Mouse (Mus musculus) liver, embryonic 13.5 days (tissue): ENCODE results near the gene Slc22a15. TPM values are rescaled to one million over a fixed set of nuclear protein-coding genes. Genes with fewer than 3 reads are reported as not detected.

Source experiments
- ATAC-seq: fragments of 200-750 bp; cut with Nextera tagmentation; 2 replicates; pipeline ENCODE4 v1.8.0; 2017; ENCODE audit warnings: low read depth, mild to moderate bottlenecking, moderate number of reproducible peaks, moderate library complexity
- DNase-seq: peaks from one replicate; pipeline ENCODE4 v3.0.0; 2022
- H3K27ac ChIP-seq: fragments of 300-500 bp; sonication (generic); 2 replicates; pipeline ENCODE4 v1.5.1; 2015; ENCODE audit warnings: moderate library complexity, mild to moderate bottlenecking, inconsistent platforms
- H3K27me3 ChIP-seq: fragments of 300-500 bp; sonication (generic); 2 replicates; pipeline ENCODE4 v1.6.1; 2015; ENCODE audit warnings: mild to moderate bottlenecking, inconsistent platforms
- H3K36me3 ChIP-seq: fragments of 300-500 bp; sonication (generic); 2 replicates; pipeline ENCODE4 v1.6.1; 2015; ENCODE audit warnings: mild to moderate bottlenecking, inconsistent platforms
- H3K4me1 ChIP-seq: fragments of 300-500 bp; sonication (generic); replicated peaks from 2 replicates; pipeline ENCODE4 v1.6.1; 2015; ENCODE audit warnings: inconsistent platforms
- H3K4me2 ChIP-seq: fragments of 300-500 bp; sonication (generic); 2 replicates; pipeline ENCODE4 v1.6.1; 2015; ENCODE audit warnings: inconsistent platforms, mild to moderate bottlenecking, moderate library complexity
- H3K4me3 ChIP-seq: fragments of 300-500 bp; sonication (generic); replicated peaks from 2 replicates; pipeline ENCODE4 v1.5.1; 2015; ENCODE audit warnings: mild to moderate bottlenecking, inconsistent platforms
- H3K9ac ChIP-seq: fragments of 300-500 bp; sonication (generic); 2 replicates; pipeline ENCODE4 v1.6.1; 2015; ENCODE audit warnings: mild to moderate bottlenecking, inconsistent platforms
- H3K9me3 ChIP-seq: fragments of 300-500 bp; sonication (generic); replicated peaks from 2 replicates; pipeline ENCODE4 v1.6.1; 2016; ENCODE audit warnings: inconsistent platforms
- WGBS: fragments of 180-500 bp; shearing (Covaris S2); methylation state at CpG from one replicate; pipeline ENCODE4 v1.1.7; 2015; ENCODE audit not compliant: insufficient replicate concordance; 5-methylcytosine and 5-hydroxymethylcytosine counted together
- polyA plus RNA-seq: library from polyadenylated mRNA; unstranded; fragments of >200 nt; fragmentation: Nextera tagmentation; extraction: Ambion mirVana; gene quantifications from 2 replicates; pipeline ENCODE4 v1.2.1, GENCODE M21; 2015

Gene Slc22a15
- polyA plus RNA-seq, 1 experiment from 2014 or later: 1.3 TPM

GRCm38 (mm10) chr3:101860151-101860550, 64.1 kb downstream of the Slc22a15 start:
- no peak overlapping the region for H3K4me2 ChIP-seq
- no peaks in the 10 kb centered on the region for H3K9me3 ChIP-seq
- no peak overlapping the region for H3K9ac ChIP-seq
- WGBS: 69% methylated on average over 7 of the region's 7 CpGs
- H3K36me3 ChIP-seq: no peaks in the 10 kb centered on the region
- no peaks in the 10 kb centered on the region for H3K4me1 ChIP-seq
- no peak overlapping the region for H3K27ac ChIP-seq
- DNase-seq: no peak
- H3K4me3 ChIP-seq: no peak overlapping the region
- ATAC-seq: no peak
- no peaks in the 10 kb centered on the region for H3K27me3 ChIP-seq

GRCm38 (mm10) chr3:101859740-101860139, 64.5 kb downstream of the Slc22a15 start:
- ATAC-seq (no peak), DNase-seq (no peak)
- Histone ChIP-seq H3K9me3 (no peaks in the 10 kb centered on the region), H3K27ac (no peak overlapping the region), H3K4me2 (no peak overlapping the region), H3K27me3 (no peaks in the 10 kb centered on the region), H3K9ac (no peak overlapping the region), H3K4me3 (no peak overlapping the region), H3K4me1 (no peaks in the 10 kb centered on the region), H3K36me3 (no peaks in the 10 kb centered on the region)
- WGBS: 73% methylated on average over 7 of the region's 7 CpGs

- WGBS: 38% methylated on average over 1 of the region's 1 CpGs
- Histone ChIP-seq H3K27ac (no peak overlapping the region), H3K4me1 (no peaks in the 10 kb centered on the region), H3K27me3 (no peaks in the 10 kb centered on the region), H3K36me3 (no peaks in the 10 kb centered on the region), H3K4me3 (no peak overlapping the region), H3K9me3 (no peaks in the 10 kb centered on the region), H3K9ac (no peak overlapping the region), H3K4me2 (no peak overlapping the region)
- no peak for DNase-seq
- ATAC-seq: no peak
These were observed 70.2 kb downstream of the Slc22a15 start for GRCm38 (mm10) chr3:101854075-101854474.

- no peaks in the 10 kb centered on the region for H3K36me3 ChIP-seq
- no peaks in the 10 kb centered on the region for H3K9me3 ChIP-seq
- no peaks in the 10 kb centered on the region for H3K27me3 ChIP-seq
- H3K4me3 ChIP-seq: no peak overlapping the region
- WGBS: 59% methylated on average over 6 of the region's 6 CpGs
- H3K9ac ChIP-seq: no peak overlapping the region
- no peak overlapping the region for H3K27ac ChIP-seq
- ATAC-seq (no peak), DNase-seq (no peak)
- H3K4me1 ChIP-seq: no peaks in the 10 kb centered on the region
- H3K4me2 ChIP-seq: no peak overlapping the region
These were observed 72.9 kb downstream of the Slc22a15 start for GRCm38 (mm10) chr3:101851363-101851762.

DNA sequence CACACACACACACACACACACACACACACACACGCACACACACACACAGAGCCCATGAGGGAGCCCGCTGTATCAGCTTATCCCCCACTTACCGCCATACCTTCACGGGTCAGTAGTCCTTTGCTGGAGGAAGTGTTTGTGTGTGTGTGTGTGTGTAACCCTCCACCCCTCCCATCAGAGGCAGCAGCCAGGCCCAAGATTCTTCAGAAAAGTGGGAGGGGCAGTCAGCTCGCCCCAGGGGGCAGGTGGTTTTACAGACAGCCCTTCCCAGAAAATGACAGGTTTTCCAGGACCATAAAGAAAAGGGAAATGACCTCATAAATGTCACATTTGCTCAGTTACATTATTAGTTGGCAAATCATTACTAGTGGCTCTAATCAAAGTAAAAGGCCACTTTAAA, 75.4 kb downstream of the Slc22a15 start, which contains the start of gene Mab21l3:
Gene Mab21l3 (minus strand): TSS at position 144 of the 400 bp plus-strand sequence.
- H3K36me3 ChIP-seq: no peaks in the 10 kb centered on the region
- H3K9ac ChIP-seq: no peak within 1 kb of the TSS
- H3K4me3 ChIP-seq: no peak within 1 kb of the TSS
- no peaks in the 10 kb centered on the region for H3K27me3 ChIP-seq
- H3K4me1 ChIP-seq: no peaks in the 10 kb centered on the region
- DNase-seq (no peak), ATAC-seq (no peak)
- no peak within 1 kb of the TSS for H3K27ac ChIP-seq
- 64% methylated on average over 5 of the region's 5 CpGs for WGBS
- H3K9me3 ChIP-seq: no peaks in the 10 kb centered on the region
- H3K4me2 ChIP-seq: no peak within 1 kb of the TSS

GRCm38 (mm10) chr3:101846096-101846495, 78.2 kb downstream of the Slc22a15 start:
- no peaks in the 10 kb centered on the region for H3K36me3 ChIP-seq
- ATAC-seq (no peak), DNase-seq (no peak)
- H3K4me2 ChIP-seq: no peak overlapping the region
- no peaks in the 10 kb centered on the region for H3K27me3 ChIP-seq
- 56% methylated on average over 4 of the region's 4 CpGs for WGBS
- no peak overlapping the region for H3K4me3 ChIP-seq
- no peak overlapping the region for H3K9ac ChIP-seq
- H3K27ac ChIP-seq: no peak overlapping the region
- H3K9me3 ChIP-seq: no peaks in the 10 kb centered on the region
- no peaks in the 10 kb centered on the region for H3K4me1 ChIP-seq

DNA sequence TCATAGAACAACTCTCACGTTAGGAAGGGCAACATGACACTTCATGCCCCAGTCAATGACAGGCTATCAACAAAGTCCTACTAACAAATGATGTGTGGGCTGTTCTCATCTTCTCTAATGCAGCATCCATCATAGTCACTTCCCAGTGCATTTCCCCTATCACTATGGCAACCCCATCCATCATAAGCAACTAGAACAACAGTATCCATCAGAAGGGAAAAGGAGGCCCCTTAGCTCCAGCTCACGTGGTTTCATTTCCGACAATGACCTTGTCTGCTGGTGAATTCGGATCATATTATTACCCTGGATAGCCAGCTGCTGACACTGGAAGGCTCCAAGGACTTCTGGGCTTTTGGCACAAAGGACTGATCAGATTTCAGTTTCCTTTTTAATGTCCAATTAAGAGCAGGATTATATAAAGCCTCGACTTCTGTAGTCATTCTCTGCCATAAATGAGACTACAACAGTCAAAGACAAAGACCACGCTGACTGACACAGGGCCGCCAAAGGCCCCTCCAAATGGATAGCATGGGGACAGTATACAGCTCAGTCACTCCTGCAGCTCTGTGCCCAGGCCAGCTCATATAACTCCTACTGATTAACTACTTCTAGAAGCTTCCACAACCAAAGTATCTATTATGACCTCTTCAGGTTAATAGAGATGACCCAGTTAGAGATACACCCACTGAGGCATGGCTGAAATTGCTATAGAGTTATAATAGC, 81.7 kb downstream of the Slc22a15 start:
- Histone ChIP-seq H3K9ac (no peak overlapping the region), H3K9me3 (no peaks in the 10 kb centered on the region), H3K27ac (no peak overlapping the region), H3K27me3 (no peaks in the 10 kb centered on the region), H3K4me1 (no peaks in the 10 kb centered on the region), H3K4me2 (no peak overlapping the region), H3K4me3 (no peak overlapping the region), H3K36me3 (no peaks in the 10 kb centered on the region)
- ATAC-seq: no peak
- no peak for DNase-seq
- WGBS: 69% methylated on average over 7 of the region's 7 CpGs

DNA sequence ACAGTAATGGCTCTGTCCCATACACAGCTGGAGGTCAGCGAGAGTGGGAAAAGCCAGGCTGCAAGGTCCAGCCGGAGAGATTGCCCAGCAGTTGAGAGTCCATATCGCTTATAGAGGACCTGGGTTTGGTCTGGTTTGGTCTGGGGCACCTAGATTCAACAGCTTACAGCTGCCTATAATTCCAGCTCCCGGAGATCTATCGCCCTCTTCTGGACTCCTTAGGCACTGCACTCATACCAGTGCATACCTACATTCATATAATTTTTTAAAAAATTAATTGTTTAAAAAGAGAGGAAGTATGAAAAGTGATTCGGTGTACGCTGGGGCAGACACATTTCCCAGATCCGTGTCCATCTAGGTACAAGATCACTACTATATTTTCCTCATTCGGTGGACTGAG, 84.9 kb downstream of the Slc22a15 start:
- Histone ChIP-seq H3K36me3 (no peaks in the 10 kb centered on the region), H3K4me3 (no peak overlapping the region), H3K27ac (no peak overlapping the region), H3K4me1 (peaks cover 6% of the 10 kb centered on the region; the same call in 1 of the 2 replicates), H3K27me3 (no peaks in the 10 kb centered on the region), H3K9me3 (no peaks in the 10 kb centered on the region), H3K9ac (no peak overlapping the region), H3K4me2 (no peak overlapping the region)
- WGBS: 68% methylated on average over 9 of the region's 9 CpGs
- no peak for DNase-seq
- ATAC-seq: no peak

GRCm38 (mm10) chr3:101836971-101837370, 87.3 kb downstream of the Slc22a15 start:
- Histone ChIP-seq H3K27ac (no peak overlapping the region), H3K4me2 (no peak overlapping the region), H3K9me3 (no peaks in the 10 kb centered on the region), H3K27me3 (no peaks in the 10 kb centered on the region), H3K4me3 (no peak overlapping the region), H3K36me3 (no peaks in the 10 kb centered on the region), H3K9ac (no peak overlapping the region), H3K4me1 (peaks cover 6% of the 10 kb centered on the region; the same call in 1 of the 2 replicates)
- ATAC-seq (no peak), DNase-seq (no peak)
- WGBS: 67% methylated on average over 3 of the region's 3 CpGs

- peaks cover 6% of the 10 kb centered on the region; the same call in 1 of the 2 replicates for H3K4me1 ChIP-seq
- H3K36me3 ChIP-seq: no peaks in the 10 kb centered on the region
- H3K9me3 ChIP-seq: no peaks in the 10 kb centered on the region
- 0 out of 2 replicates have a peak overlapping the region, but pooled peaks have one; percentile 12 for H3K4me2 ChIP-seq
- no peak overlapping the region for H3K27ac ChIP-seq
- no peak overlapping the region for H3K4me3 ChIP-seq
- WGBS: 49% methylated on average over 5 of the region's 5 CpGs
- ATAC-seq (no peak), DNase-seq (no peak)
- H3K27me3 ChIP-seq: no peaks in the 10 kb centered on the region
- no peak overlapping the region for H3K9ac ChIP-seq
These were observed 87.7 kb downstream of the Slc22a15 start for GRCm38 (mm10) chr3:101836532-101836931.

DNA sequence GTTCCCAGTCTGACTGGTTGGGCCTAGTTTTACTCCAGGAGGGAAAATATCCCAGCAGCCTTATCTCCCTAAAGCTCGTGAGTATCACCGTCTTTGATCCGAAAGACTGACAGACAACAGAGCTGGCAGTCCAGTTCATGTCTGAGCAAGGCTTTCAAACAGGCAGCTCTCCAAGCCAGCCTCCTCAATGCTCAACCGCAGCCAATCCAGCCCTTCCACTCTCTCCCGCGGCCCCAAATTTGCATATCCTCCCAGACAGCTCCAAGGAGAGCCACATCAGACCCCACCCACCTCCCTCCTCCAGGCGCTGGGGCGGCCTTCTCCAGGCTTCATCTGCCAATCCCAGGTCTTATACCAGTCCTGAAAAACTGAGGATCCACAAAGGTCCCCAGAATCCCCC, 88.2 kb downstream of the Slc22a15 start:
- WGBS: 2% methylated on average over 8 of the region's 8 CpGs
- no peak overlapping the region for H3K9ac ChIP-seq
- peak; percentile 41; the same call in 1 of the 2 replicates for ATAC-seq

More for the DNA sequence above, 88.2 kb downstream of the Slc22a15 start:
- Histone ChIP-seq H3K4me1 (peaks cover 6% of the 10 kb centered on the region; the same call in 1 of the 2 replicates), H3K36me3 (no peaks in the 10 kb centered on the region), H3K27ac (no peak overlapping the region), H3K9me3 (no peaks in the 10 kb centered on the region), H3K27me3 (no peaks in the 10 kb centered on the region), H3K4me2 (peak overlapping the region; percentile 12; the same call in 1 of the 2 replicates), H3K4me3 (no peak overlapping the region)
- DNase-seq: peak; percentile 22
